Mouse (Mus musculus): ENCODE data around the gene Twf1. TPM values are rescaled to one million over a fixed set of nuclear protein-coding genes. Genes with fewer than 3 reads are reported as not detected.

Twf1 gene
- 9.3 and 10.1 TPM in 2 replicates for polyA plus RNA-seq (2012; rRNA removed)

GRCm38 (mm10) chr15:94589219-94590075 is at the start of gene Twf1:
Gene Twf1 (minus strand): TSS chr15:94589889.
- DNase-seq (ENCODE audit: low read depth in 1 of 2, low spot score in 2 of 2), result peak; percentile 93 to 98
- Histone ChIP-seq H3K27ac (ENCODE audit: insufficient read depth, low read length) (peak within 1 kb of the TSS; percentile 79), H3K36me3 (ENCODE audit: control insufficient read depth, insufficient read depth, low read length) (peaks cover 13% of the 10 kb centered on the region), H3K27me3 (ENCODE audit: control insufficient read depth, insufficient read depth, low read length) (no peaks in the 10 kb centered on the region), H3K4me1 (ENCODE audit: control insufficient read depth, insufficient read depth, insufficient read length) (peaks cover 1% of the 10 kb centered on the region), H3K4me3 (ENCODE audit: extremely low read depth, insufficient read depth, insufficient read length) (peak within 1 kb of the TSS; percentile 100)
- TF ChIP-seq CTCF (IDR thresholded peaks at IDR 0.05; ENCODE audit: extremely low read depth, insufficient read depth, insufficient read length, insufficient replicate concordance) (no peak), POLR2A (IDR thresholded peaks at IDR 0.05; ENCODE audit: low read depth, low read length) (peak; percentile 64)
- WGBS, result under 1% methylated on average over 69 of the region's 70 CpGs

- no peak for DNase-seq (ENCODE audit: low read depth in 1 of 2, low spot score in 2 of 2)
- Histone ChIP-seq H3K4me3 (ENCODE audit: extremely low read depth, insufficient read depth, insufficient read length) (no peak overlapping the region), H3K27me3 (ENCODE audit: control insufficient read depth, insufficient read depth, low read length) (no peaks in the 10 kb centered on the region), H3K4me1 (ENCODE audit: control insufficient read depth, insufficient read depth, insufficient read length) (no peaks in the 10 kb centered on the region), H3K36me3 (ENCODE audit: control insufficient read depth, insufficient read depth, low read length) (no peaks in the 10 kb centered on the region), H3K27ac (ENCODE audit: insufficient read depth, low read length) (no peak overlapping the region)
- TF ChIP-seq POLR2A (IDR thresholded peaks at IDR 0.05; ENCODE audit: low read depth, low read length) (no peak), CTCF (IDR thresholded peaks at IDR 0.05; ENCODE audit: extremely low read depth, insufficient read depth, insufficient read length, insufficient replicate concordance) (no peak)
- WGBS, result 86% methylated on average over 2 of the region's 2 CpGs
Measured at GRCm38 (mm10) chr15:94639126-94639525, 49.4 kb upstream of the Twf1 start.

DNA sequence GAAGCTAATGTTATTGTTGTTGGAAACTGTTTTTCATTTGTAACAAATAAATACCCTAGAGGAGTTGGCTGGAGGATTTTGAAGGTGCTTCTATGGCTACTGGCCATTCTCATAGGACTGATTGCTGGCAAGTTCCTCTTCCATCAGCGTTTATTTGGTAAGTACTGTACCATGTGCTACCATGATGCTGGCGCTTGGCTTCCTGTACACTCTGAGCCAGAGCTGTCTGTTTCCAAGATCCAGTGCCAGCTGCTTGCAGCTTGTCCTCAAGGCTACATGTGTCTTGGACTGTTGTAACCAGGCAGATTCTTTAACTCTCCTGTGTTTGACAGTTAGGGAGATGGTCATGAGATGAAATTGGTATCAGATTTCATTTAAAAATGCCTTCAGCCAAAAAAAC is 48.5 kb upstream of the Twf1 start:
- WGBS, result 72% methylated on average over 2 of the region's 2 CpGs
- no peaks in the 10 kb centered on the region for H3K4me1 ChIP-seq (ENCODE audit: control insufficient read depth, insufficient read depth, insufficient read length)
- no peak for TF ChIP-seq CTCF (IDR thresholded peaks at IDR 0.05; ENCODE audit: extremely low read depth, insufficient read depth, insufficient read length, insufficient replicate concordance)
- no peak for TF ChIP-seq POLR2A (IDR thresholded peaks at IDR 0.05; ENCODE audit: low read depth, low read length)
- no peak overlapping the region for H3K4me3 ChIP-seq (ENCODE audit: extremely low read depth, insufficient read depth, insufficient read length)
- no peaks in the 10 kb centered on the region for H3K27me3 ChIP-seq (ENCODE audit: control insufficient read depth, insufficient read depth, low read length)
- no peak overlapping the region for H3K27ac ChIP-seq (ENCODE audit: insufficient read depth, low read length)
- no peaks in the 10 kb centered on the region for H3K36me3 ChIP-seq (ENCODE audit: control insufficient read depth, insufficient read depth, low read length)
- DNase-seq (ENCODE audit: low read depth in 1 of 2, low spot score in 2 of 2), result no peak

DNA sequence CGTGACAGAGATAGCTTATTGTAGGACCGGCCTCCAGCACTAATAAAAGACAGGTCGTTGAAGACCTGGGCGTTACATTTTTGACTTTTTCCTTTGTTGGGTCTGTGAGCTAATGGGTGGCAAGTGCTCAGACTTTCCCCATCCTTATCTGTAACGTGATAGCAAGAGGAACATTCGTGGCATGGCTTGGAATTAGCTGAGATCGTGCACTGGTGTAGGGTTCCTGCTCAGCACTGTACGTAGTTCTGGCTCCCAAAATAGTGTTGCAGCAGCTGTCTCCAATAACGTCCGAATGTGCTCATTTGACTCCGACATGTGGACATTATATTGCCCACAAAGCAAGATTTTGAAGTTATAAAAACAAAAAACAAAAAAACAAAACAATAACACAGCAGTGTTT is 44.8 kb upstream of the Twf1 start:
- Histone ChIP-seq H3K4me1 (ENCODE audit: control insufficient read depth, insufficient read depth, insufficient read length) (no peaks in the 10 kb centered on the region), H3K27me3 (ENCODE audit: control insufficient read depth, insufficient read depth, low read length) (no peaks in the 10 kb centered on the region), H3K36me3 (ENCODE audit: control insufficient read depth, insufficient read depth, low read length) (no peaks in the 10 kb centered on the region), H3K4me3 (ENCODE audit: extremely low read depth, insufficient read depth, insufficient read length) (no peak overlapping the region), H3K27ac (ENCODE audit: insufficient read depth, low read length) (no peak overlapping the region)
- DNase-seq (ENCODE audit: low read depth in 1 of 2, low spot score in 2 of 2), result no peak
- 87% methylated on average over 11 of the region's 11 CpGs for WGBS
- TF ChIP-seq CTCF (IDR thresholded peaks at IDR 0.05; ENCODE audit: extremely low read depth, insufficient read depth, insufficient read length, insufficient replicate concordance), result no peak
- TF ChIP-seq POLR2A (IDR thresholded peaks at IDR 0.05; ENCODE audit: low read depth, low read length), result no peak

DNA sequence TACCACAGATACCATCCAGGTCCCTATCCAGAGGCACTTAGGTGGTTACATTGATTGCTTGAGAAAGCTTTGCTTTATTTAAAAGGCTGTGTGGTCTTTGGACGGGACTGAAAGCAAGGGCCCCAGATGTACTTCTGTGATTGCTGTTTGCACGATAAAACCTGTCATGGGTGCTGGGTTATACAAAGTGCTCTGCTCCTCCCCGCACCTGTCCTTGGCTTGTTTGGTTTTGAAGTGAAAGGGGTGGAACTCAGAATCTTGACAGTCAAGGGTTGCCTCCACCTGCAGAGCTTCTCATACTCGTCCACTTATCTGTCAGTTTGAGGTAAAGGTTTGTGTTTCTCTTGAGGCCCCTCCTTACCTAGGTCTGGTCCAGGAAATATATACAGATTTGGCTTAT is 40.9 kb upstream of the Twf1 start:
- peaks cover 2% of the 10 kb centered on the region; the same call in 1 of the 2 replicates for H3K4me1 ChIP-seq (ENCODE audit: control insufficient read depth, insufficient read depth, insufficient read length)
- peaks cover 8% of the 10 kb centered on the region for H3K27me3 ChIP-seq (ENCODE audit: control insufficient read depth, insufficient read depth, low read length)
- 74% methylated on average over 4 of the region's 4 CpGs for WGBS
- H3K27ac ChIP-seq (ENCODE audit: insufficient read depth, low read length), result no peak overlapping the region
- TF ChIP-seq CTCF (IDR thresholded peaks at IDR 0.05; ENCODE audit: extremely low read depth, insufficient read depth, insufficient read length, insufficient replicate concordance), result no peak
- TF ChIP-seq POLR2A (IDR thresholded peaks at IDR 0.05; ENCODE audit: low read depth, low read length), result no peak
- no peaks in the 10 kb centered on the region for H3K36me3 ChIP-seq (ENCODE audit: control insufficient read depth, insufficient read depth, low read length)
- DNase-seq (ENCODE audit: low read depth in 1 of 2, low spot score in 2 of 2), result no peak
- H3K4me3 ChIP-seq (ENCODE audit: extremely low read depth, insufficient read depth, insufficient read length), result no peak overlapping the region

DNA sequence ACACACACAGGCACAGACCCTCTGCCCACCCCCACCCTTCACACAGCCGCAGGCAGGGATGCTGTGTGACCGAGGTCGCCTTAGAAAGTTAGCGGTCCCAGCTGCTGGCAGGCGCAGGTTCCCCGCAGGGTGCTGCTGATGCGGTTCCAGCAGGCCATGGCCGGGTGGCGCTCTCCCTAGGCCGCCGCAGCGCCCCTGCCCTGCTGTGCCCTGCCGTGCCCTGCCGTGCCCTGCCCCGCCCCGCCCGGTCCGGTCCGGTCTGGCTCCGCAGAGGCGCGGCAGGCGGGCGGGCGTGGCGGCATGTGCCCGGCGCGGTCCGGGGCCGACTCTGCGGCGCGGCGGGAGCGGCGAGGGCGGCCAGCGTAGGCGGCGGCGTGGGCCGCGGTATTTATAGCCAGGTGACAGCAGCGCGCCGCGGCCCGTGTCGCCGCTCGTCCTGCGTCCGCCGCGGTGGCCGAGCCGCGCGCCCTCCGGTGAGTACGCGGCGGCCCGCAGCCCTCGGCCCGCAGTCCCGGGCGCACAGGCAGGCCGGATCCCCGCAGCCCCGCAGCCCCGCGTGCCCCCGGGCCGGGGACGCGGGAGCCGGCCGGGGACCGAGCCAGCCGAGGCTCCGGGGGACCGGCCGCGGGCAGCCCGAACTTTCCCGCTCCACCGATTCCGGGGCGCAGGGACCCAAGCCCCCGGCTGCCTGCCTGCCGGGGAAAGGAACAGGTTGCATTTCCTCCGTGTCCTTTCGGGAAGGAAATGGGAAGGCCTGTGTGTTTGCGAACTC is 39.3 kb upstream of the Twf1 start, which contains the start of gene Tmem117:
Gene Tmem117 (plus strand): TSS at position 403 of the 772 bp plus-strand sequence.
- peaks cover 2% of the 10 kb centered on the region; the same call in 1 of the 2 replicates for H3K4me1 ChIP-seq (ENCODE audit: control insufficient read depth, insufficient read depth, insufficient read length)
- H3K36me3 ChIP-seq (ENCODE audit: control insufficient read depth, insufficient read depth, low read length), result no peaks in the 10 kb centered on the region
- H3K27ac ChIP-seq (ENCODE audit: insufficient read depth, low read length), result no peak within 1 kb of the TSS
- DNase-seq (ENCODE audit: low read depth in 1 of 2, low spot score in 2 of 2), result no peak
- peaks cover 8% of the 10 kb centered on the region for H3K27me3 ChIP-seq (ENCODE audit: control insufficient read depth, insufficient read depth, low read length)
- 2% methylated on average over 79 of the region's 96 CpGs for WGBS
- H3K4me3 ChIP-seq (ENCODE audit: extremely low read depth, insufficient read depth, insufficient read length), result no peak within 1 kb of the TSS; the same call in 1 of the 2 replicates
- TF ChIP-seq POLR2A (IDR thresholded peaks at IDR 0.05; ENCODE audit: low read depth, low read length), result no peak
- no peak for TF ChIP-seq CTCF (IDR thresholded peaks at IDR 0.05; ENCODE audit: extremely low read depth, insufficient read depth, insufficient read length, insufficient replicate concordance)
